Mouse (Mus musculus) neural tube, embryonic 13.5 days (tissue): Measurements from ENCODE around the gene Gm10721. TPM values are rescaled to one million over a fixed set of nuclear protein-coding genes. Genes with fewer than 3 reads are reported as not detected.
A peak's percentile ranks its signal among the peaks of the same experiment; 100 is the strongest.
"Not testable (repeated sequence)": the region's sequence is repeated elsewhere in the genome, so short reads cannot be mapped to it uniquely, and the experiment has no call there.

ENCODE experiments used
- ATAC-seq: fragments of 200-750 bp; cut with Nextera tagmentation; 2 replicates; pipeline ENCODE4 v1.8.0; 2017; ENCODE audit warnings: low read depth, mild to moderate bottlenecking, moderate TSS enrichment, moderate library complexity
- H3K27ac ChIP-seq: fragments of 300-500 bp; sonication (generic); replicated peaks from 2 replicates; pipeline ENCODE4 v1.5.1; 2015; ENCODE audit warnings: moderate library complexity, mild to moderate bottlenecking, inconsistent platforms
- H3K27me3 ChIP-seq: fragments of 300-500 bp; sonication (generic); 2 replicates; pipeline ENCODE4 v1.6.1; 2015; ENCODE audit warnings: mild to moderate bottlenecking, inconsistent platforms
- H3K36me3 ChIP-seq: fragments of 300-500 bp; sonication (generic); 2 replicates; pipeline ENCODE4 v1.6.1; 2015; ENCODE audit warnings: mild to moderate bottlenecking, inconsistent platforms
- H3K4me1 ChIP-seq: fragments of 300-500 bp; sonication (generic); replicated peaks from 2 replicates; pipeline ENCODE4 v1.6.1; 2015; ENCODE audit warnings: inconsistent platforms
- H3K4me2 ChIP-seq: fragments of 300-500 bp; sonication (generic); 2 replicates; pipeline ENCODE4 v1.6.1; 2015; ENCODE audit warnings: inconsistent platforms, mild to moderate bottlenecking, moderate library complexity
- H3K4me3 ChIP-seq: fragments of 300-500 bp; sonication (generic); 2 replicates; pipeline ENCODE4 v1.5.1; 2015; ENCODE audit warnings: mild to moderate bottlenecking, inconsistent platforms
- H3K9ac ChIP-seq: fragments of 300-500 bp; sonication (generic); 2 replicates; pipeline ENCODE4 v1.6.1; 2015; ENCODE audit warnings: moderate library complexity, mild to moderate bottlenecking, inconsistent platforms
- H3K9me3 ChIP-seq: fragments of 300-500 bp; sonication (generic); 2 replicates; pipeline ENCODE4 v1.6.1; 2016; ENCODE audit warnings: inconsistent platforms
- WGBS: fragments of 180-500 bp; shearing (Covaris S2); methylation state at CpG from one replicate; pipeline ENCODE4 v1.1.7; 2015; 5-methylcytosine and 5-hydroxymethylcytosine counted together
- polyA plus RNA-seq: library from polyadenylated mRNA; unstranded; fragments of >200 nt; fragmentation: Nextera tagmentation; extraction: Ambion mirVana; gene quantifications from 2 replicates; pipeline ENCODE4 v1.2.1, GENCODE M21; 2015

Gm10721 gene
- polyA plus RNA-seq = not detected in 2 replicates

DNA sequence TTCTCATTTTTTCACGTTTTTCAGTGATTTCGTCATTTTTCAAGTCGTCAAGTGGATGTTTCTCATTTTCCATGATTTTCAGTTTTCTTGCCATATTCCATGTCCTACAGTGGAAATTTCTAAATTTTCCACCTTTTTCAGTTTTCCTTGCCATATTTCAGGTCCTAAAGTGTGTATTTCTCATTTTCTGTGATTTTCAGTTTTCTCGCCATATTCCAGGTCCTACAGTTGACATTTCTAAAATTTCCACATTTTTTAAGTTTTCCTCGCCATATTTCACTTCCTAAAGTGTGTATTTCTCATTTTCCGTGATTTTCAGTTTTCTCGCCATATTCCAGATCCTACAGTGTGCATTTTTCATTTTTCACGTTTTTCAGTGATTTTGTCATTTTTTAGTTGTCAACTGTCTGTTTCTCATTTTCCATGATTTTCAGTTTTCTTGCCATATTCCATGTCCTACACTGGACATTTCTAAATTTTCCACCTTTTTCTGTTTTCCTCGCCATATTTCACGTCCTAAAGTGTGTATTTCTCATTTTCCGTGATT is at the start of gene Gm10721:
Gm10721 (plus strand) TSS at position 408 of the 547 bp plus-strand sequence.
- not testable (repeated sequence) for H3K27me3 ChIP-seq, H3K27ac ChIP-seq, H3K36me3 ChIP-seq, H3K4me3 ChIP-seq, H3K4me2 ChIP-seq, H3K4me1 ChIP-seq, H3K9ac ChIP-seq, H3K9me3 ChIP-seq
- no CpG with 5 or more reads among the region's 11 CpGs for WGBS
- peak; percentile 9; the same call in 1 of the 2 replicates for ATAC-seq

DNA sequence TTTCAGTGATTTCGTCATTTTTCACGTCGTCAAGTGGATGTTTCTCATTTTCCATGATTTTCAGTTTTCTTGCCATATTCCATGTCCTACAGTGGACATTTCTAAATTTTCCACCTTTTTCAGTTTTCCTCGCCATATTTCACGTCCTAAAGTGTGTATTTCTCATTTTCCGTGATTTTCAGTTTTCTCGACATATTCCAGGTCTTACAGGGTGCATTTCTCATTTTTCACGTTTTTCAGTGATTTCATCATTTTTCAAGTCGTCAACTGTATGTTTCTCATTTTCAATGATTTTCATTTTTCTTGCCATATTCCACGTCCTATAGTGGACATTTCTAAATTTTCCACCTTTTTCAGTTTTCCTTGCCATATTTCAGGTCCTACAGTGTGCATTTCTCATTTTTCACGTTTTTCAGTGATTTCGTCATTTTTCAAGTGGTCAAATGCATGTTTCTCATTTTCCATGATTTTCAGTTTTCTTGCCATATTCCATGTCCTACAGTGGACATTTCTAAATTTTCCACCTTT is 12.4 kb upstream of the Gm10721 start, which contains the start of gene Gm10722:
Gm10722 (plus strand) TSS at position 478 of the 528 bp plus-strand sequence.
- not testable (repeated sequence) for ATAC-seq, H3K9me3 ChIP-seq, H3K4me3 ChIP-seq, H3K36me3 ChIP-seq, H3K4me1 ChIP-seq, H3K27ac ChIP-seq, H3K9ac ChIP-seq, H3K27me3 ChIP-seq, H3K4me2 ChIP-seq
- WGBS = 75% methylated on average over 12 of the region's 12 CpGs

DNA sequence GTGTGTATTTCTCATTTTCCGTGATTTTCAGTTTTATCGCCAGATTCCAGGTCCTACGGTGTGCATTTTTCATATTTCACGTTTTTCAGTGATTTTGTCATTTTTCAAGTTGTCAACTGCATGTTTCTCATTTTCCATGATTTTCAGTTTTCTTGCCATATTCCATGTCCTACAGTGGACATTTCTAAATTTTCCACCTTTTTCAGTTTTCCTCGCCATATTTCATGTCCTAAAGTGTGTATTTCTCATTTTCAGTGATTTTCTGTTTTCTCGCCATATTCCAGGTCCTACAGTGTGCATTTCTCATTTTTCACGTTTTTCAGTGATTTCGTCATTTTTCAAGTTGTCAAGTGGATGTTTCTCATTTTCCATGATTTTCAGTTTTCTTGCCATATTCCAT is 11.9 kb upstream of the Gm10721 start:
- not testable (repeated sequence) for H3K27ac ChIP-seq, H3K4me2 ChIP-seq, H3K4me3 ChIP-seq, H3K4me1 ChIP-seq, H3K9me3 ChIP-seq, H3K27me3 ChIP-seq, H3K36me3 ChIP-seq, ATAC-seq, H3K9ac ChIP-seq
- 64% methylated on average over 8 of the region's 8 CpGs for WGBS

DNA sequence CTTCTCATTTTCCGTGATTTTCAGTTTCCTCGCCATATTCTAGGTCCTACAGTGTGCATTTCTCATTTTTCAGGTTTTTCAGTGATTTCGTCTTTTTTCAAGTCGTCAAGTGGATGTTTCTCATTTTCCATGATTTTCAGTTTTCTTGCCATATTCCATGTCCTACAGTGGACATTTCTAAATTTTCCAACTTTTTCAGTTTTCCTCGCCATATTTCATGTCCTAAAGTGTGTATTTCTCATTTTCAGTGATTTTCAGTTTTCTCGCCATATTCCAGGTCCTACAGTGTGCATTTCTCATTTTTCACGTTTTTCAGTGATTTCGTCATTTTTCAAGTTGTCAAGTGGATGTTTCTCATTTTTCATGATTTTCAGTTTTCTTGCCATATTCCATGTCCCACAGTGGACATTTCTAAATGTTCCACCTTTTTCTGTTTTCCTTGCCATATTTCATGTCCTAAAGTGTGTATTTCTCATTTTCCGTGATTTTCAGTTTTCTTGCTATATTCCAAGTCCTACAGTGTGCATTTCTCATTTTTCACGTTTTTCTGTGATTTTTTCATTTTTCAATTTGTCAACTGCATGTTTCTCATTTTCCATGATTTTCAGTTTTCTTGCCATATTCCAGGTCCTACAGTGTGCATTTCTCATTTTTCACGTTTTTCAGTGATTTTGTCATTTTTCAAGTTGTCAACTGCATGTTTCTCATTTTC is 10.8 kb upstream of the Gm10721 start:
- not testable (repeated sequence) for H3K9ac ChIP-seq, H3K4me2 ChIP-seq, H3K27ac ChIP-seq, H3K27me3 ChIP-seq, H3K4me3 ChIP-seq, H3K9me3 ChIP-seq, H3K36me3 ChIP-seq, H3K4me1 ChIP-seq
- WGBS = 69% methylated on average over 9 of the region's 11 CpGs
- peak; percentile 91 for ATAC-seq

DNA sequence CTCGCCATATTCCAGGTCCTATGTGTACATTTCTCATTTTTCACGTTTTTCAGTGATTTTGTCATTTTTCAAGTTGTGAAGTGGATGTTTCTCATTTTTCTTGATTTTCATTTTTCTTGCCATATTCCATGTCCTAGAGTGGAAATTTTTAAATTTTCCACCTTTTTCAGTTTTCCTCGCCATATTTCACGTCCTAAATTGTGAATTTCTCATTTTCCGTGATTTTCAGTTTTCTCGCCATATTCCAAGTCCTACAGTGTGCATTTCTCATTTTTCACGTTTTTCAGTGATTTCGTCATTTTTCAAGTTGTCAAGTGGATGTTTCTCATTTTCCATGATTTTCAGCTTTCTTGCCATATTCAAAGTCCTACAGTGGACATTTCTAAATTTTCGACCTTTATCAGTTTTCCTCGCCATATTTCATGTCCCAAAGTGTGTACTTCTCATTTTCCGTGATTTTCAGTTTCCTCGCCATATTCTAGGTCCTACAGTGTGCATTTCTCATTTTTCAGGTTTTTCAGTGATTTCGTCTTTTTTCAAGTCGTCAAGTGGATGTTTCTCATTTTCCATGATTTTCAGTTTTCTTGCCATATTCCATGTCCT is 10.0 kb upstream of the Gm10721 start, which contains the start of gene Gm11168:
Gm11168 (plus strand) TSS at position 553 of the 603 bp plus-strand sequence.
- not testable (repeated sequence) for H3K36me3 ChIP-seq, H3K4me1 ChIP-seq, H3K27ac ChIP-seq, H3K27me3 ChIP-seq, H3K4me3 ChIP-seq, ATAC-seq, H3K4me2 ChIP-seq, H3K9ac ChIP-seq, H3K9me3 ChIP-seq
- 73% methylated on average over 6 of the region's 14 CpGs for WGBS

DNA sequence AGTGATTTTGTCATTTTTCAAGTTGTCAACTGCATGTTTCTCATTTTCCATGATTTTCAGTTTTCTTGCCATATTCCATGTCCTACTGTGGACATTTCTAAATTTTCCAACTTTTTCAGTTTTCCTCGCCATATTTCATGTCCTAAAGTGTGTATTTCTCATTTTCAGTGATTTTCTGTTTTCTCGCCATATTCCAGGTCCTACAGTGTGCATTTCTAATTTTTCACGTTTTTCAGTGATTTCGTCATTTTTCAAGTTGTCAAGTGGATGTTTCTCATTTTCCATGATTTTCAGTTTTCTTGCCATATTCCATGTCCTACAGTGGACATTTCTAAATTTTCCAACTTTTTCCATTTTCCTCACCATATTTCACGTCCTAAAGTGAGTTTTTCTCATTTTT is 6.8 kb upstream of the Gm10721 start:
- H3K27me3 ChIP-seq, ATAC-seq, H3K4me3 ChIP-seq, H3K4me2 ChIP-seq, H3K36me3 ChIP-seq, H3K4me1 ChIP-seq, H3K9ac ChIP-seq, H3K27ac ChIP-seq: not testable (repeated sequence)
- 88% methylated on average over 1 of the region's 5 CpGs for WGBS
- peaks cover 11% of the 10 kb centered on the region for H3K9me3 ChIP-seq

DNA sequence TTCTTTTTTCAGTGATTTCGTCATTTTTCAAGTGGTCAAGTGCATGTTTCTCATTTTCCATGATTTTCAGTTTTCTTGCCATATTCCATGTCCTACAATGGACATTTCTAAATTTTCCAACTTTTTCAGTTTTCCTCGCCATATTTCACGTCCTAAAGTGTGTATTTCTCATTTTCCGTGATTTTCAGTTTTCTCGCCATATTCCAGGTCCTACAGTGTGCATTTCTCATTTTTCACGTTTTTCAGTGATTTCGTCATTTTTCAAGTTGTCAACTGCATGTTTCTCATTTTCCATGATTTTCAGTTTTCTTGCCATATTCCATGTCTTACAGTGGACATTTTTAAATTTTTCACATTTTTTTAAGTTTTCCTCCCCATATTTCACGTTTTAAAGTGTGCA is 6.3 kb upstream of the Gm10721 start:
- not testable (repeated sequence) for H3K9ac ChIP-seq, H3K27ac ChIP-seq, H3K36me3 ChIP-seq, H3K27me3 ChIP-seq, H3K4me1 ChIP-seq, H3K4me2 ChIP-seq, H3K4me3 ChIP-seq
- peak; percentile 78 for ATAC-seq
- WGBS = 71% methylated on average over 8 of the region's 8 CpGs
- peaks cover 11% of the 10 kb centered on the region for H3K9me3 ChIP-seq

DNA sequence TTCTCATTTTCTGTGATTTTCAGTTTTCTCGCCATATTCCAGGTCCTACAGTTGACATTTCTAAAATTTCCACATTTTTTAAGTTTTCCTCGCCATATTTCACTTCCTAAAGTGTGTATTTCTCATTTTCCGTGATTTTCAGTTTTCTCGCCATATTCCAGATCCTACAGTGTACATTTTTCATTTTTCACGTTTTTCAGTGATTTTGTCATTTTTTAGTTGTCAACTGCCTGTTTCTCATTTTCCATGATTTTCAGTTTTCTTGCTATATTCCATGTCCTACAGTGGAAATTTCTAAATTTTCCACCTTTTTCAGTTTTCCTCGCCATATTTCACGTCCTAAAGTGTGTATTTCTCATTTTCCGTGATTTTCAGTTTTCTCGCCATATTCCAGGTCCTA is 5.7 kb upstream of the Gm10721 start:
- H3K9me3 ChIP-seq, H3K4me1 ChIP-seq, H3K27me3 ChIP-seq, H3K4me2 ChIP-seq, H3K9ac ChIP-seq, H3K27ac ChIP-seq, H3K36me3 ChIP-seq, H3K4me3 ChIP-seq: not testable (repeated sequence)
- WGBS = 71% methylated on average over 8 of the region's 9 CpGs
- ATAC-seq = peak; percentile 41; the same call in 1 of the 2 replicates

DNA sequence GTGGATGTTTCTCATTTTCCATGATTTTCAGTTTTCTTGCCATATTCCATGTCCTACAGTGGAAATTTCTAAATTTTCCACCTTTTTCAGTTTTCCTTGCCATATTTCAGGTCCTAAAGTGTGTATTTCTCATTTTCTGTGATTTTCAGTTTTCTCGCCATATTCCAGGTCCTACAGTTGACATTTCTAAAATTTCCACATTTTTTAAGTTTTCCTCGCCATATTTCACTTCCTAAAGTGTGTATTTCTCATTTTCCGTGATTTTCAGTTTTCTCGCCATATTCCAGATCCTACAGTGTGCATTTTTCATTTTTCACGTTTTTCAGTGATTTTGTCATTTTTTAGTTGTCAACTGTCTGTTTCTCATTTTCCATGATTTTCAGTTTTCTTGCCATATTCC is 3.6 kb upstream of the Gm10721 start:
- WGBS = no CpG with 5 or more reads among the region's 5 CpGs
- H3K4me2 ChIP-seq, H3K4me3 ChIP-seq, H3K27me3 ChIP-seq, H3K9ac ChIP-seq, H3K4me1 ChIP-seq, H3K27ac ChIP-seq, H3K36me3 ChIP-seq, H3K9me3 ChIP-seq: not testable (repeated sequence)
- ATAC-seq = peak; percentile 41; the same call in 1 of the 2 replicates

DNA sequence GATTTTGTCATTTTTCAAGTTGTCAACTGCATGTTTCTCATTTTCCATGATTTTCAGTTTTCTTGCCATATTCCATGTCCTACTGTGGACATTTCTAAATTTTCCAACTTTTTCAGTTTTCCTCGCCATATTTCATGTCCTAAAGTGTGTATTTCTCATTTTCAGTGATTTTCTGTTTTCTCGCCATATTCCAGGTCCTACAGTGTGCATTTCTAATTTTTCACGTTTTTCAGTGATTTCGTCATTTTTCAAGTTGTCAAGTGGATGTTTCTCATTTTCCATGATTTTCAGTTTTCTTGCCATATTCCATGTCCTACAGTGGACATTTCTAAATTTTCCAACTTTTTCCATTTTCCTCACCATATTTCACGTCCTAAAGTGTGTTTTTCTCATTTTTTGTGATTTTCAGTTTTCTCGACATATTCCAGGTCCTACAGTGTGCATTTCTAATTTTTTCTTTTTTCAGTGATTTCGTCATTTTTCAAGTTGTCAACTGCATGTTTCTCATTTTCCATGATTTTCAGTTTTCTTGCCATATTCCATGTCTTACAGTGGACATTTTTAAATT is 802 bp upstream of the Gm10721 start:
- not testable (repeated sequence) for H3K27ac ChIP-seq, H3K4me3 ChIP-seq, H3K9me3 ChIP-seq, H3K9ac ChIP-seq, H3K4me1 ChIP-seq, H3K27me3 ChIP-seq, ATAC-seq, H3K4me2 ChIP-seq, H3K36me3 ChIP-seq
- WGBS = 85% methylated on average over 3 of the region's 7 CpGs

DNA sequence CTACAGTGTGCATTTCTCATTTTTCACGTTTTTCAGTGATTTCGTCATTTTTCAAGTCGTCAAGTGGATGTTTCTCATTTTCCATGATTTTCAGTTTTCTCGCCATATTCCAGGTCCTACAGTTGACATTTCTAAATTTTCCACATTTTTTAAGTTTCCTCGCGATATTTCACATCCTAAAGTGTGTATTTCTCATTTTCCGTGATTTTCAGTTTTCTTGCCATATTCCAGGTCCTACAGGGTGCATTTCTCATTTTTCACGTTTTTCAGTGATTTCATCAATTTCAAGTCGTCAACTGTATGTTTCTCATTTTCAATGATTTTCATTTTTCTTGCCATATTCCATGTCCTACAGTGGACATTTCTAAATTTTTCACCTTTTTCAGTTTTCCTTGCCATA is 2.4 kb downstream of the Gm10721 start, which contains the start of gene Gm10720:
Gm10720 (plus strand) TSS at position 301 of the 400 bp plus-strand sequence.
- not testable (repeated sequence) for H3K27ac ChIP-seq, H3K36me3 ChIP-seq, H3K9me3 ChIP-seq, H3K4me2 ChIP-seq, ATAC-seq, H3K27me3 ChIP-seq, H3K4me3 ChIP-seq, H3K9ac ChIP-seq, H3K4me1 ChIP-seq
- WGBS = 66% methylated on average over 5 of the region's 9 CpGs

DNA sequence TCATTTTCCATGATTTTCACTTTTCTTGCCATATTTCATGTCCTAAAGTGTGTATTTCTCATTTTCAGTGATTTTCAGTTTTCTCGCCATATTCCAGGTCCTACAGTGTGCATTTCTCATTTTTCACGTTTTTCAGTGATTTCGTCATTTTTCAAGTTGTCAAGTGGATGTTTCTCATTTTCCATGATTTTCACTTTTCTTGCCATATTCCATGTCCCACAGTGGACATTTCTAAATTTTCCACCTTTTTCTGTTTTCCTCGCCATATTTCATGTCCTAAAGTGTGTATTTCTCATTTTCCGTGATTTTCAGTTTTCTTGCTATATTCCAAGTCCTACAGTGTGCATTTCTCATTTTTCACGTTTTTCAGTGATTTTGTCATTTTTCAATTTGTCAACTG is 3.0 kb downstream of the Gm10721 start:
- not testable (repeated sequence) for H3K9me3 ChIP-seq, H3K27me3 ChIP-seq, H3K27ac ChIP-seq, ATAC-seq, H3K4me3 ChIP-seq, H3K36me3 ChIP-seq, H3K9ac ChIP-seq, H3K4me2 ChIP-seq, H3K4me1 ChIP-seq
- 75% methylated on average over 6 of the region's 6 CpGs for WGBS
